Mouse (Mus musculus) testis, adult 2 months (tissue): ENCODE results near the gene Kat8.

Experiments used
- CTCF ChIP-seq: fragments of 200-500 bp; IDR thresholded peaks from 2 replicates; pipeline ENCODE4 v1.5.1; 2012; ENCODE audit warnings: low read depth, mild to moderate bottlenecking, inconsistent platforms, low read length, moderate library complexity; ENCODE audit not compliant: control insufficient read depth, insufficient read depth, insufficient replicate concordance
- POLR2A ChIP-seq: fragments of 200-500 bp; IDR thresholded peaks from 2 replicates; pipeline ENCODE4 v1.6.1; 2012; ENCODE audit warnings: low read depth, mild to moderate bottlenecking, inconsistent platforms, low read length, moderate library complexity; ENCODE audit not compliant: control insufficient read depth

DNA sequence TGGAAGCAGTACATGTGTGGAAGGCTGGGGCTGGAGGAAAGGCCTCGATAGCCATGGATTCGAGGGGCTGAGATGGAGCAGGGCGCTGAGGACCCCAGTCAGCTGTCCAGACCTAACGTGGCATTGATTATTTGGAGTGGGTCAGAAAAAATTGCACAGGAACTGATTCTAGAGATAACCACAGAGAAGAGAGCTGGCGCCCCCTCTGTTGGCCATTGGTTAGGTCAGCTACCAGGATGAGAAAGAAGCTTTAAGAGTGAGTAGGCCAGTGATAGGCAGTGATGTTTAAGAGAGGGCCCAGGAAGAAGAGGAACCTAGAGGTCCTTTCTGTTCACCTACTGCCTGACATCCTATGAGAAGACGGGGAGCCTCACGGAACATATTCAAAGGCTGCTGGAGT, 7.0 kb downstream of the Kat8 start:
- TF ChIP-seq CTCF (peak; percentile 1; the same call in 1 of the 2 replicates), POLR2A (no peak)
